Mouse (Mus musculus): Measurements from ENCODE around the gene Borcs8. TPM values are rescaled to one million over a fixed set of nuclear protein-coding genes. Genes with fewer than 3 reads are reported as not detected.

The Borcs8 gene
- polyA plus RNA-seq, 1 experiment from 2014 or later: 31.5 TPM

- 67% methylated on average over 9 of the region's 9 CpGs for WGBS
These were observed 4.4 kb upstream of the Borcs8 start for GRCm38 (mm10) chr8:70134931-70135330.

DNA sequence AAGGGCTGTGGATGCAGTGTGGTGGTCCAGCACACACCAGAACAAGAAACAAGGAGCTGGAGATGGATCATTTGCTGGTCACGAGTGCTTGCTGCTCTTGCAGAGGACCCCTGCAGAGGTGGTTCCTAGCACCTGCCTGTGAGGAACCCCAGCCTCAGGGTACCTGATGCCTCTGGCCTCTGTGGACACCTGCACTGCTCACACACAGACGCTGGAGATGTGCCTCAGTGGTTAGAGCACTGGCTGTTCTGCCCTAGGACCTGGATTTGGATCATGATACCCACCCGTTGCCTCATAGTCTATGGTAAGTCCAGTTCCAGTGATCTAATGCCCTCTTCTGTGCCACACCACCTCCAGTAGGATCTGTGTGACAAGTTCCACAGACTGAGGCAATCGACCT, 2.7 kb upstream of the Borcs8 start:
- H3K4me1 ChIP-seq (replicated peaks): peaks cover 45% of the 10 kb centered on the region
- no peak overlapping the region for H3K9ac ChIP-seq
- no peaks in the 10 kb centered on the region for H3K27me3 ChIP-seq
- H3K9me3 ChIP-seq (replicated peaks): no peaks in the 10 kb centered on the region
- WGBS: 85% methylated on average over 4 of the region's 4 CpGs
- ATAC-seq (replicated peaks; ENCODE audit: insufficient number of reproducible peaks, insufficient read depth, low FRiP score, low read depth): no peak
- no peak overlapping the region for H3K27ac ChIP-seq
- peaks cover 39% of the 10 kb centered on the region; the same call in 1 of the 2 replicates for H3K36me3 ChIP-seq
- no peak overlapping the region for H3K4me3 ChIP-seq
- H3K4me2 ChIP-seq: no peak overlapping the region

More at GRCm38 (mm10) chr8:70134931-70135330, 4.4 kb upstream of the Borcs8 start:
- peaks cover 47% of the 10 kb centered on the region for H3K4me1 ChIP-seq (replicated peaks)
- H3K27ac ChIP-seq: peak overlapping the region; percentile 59
- no peak overlapping the region for H3K9ac ChIP-seq
- H3K36me3 ChIP-seq: peaks cover 39% of the 10 kb centered on the region; the same call in 1 of the 2 replicates
- no peaks in the 10 kb centered on the region for H3K9me3 ChIP-seq (replicated peaks)
- no peaks in the 10 kb centered on the region for H3K27me3 ChIP-seq
- no peak; the same call in 1 of the 2 replicates for ATAC-seq (replicated peaks; ENCODE audit: insufficient number of reproducible peaks, insufficient read depth, low FRiP score, low read depth)
- H3K4me2 ChIP-seq: no peak overlapping the region
- H3K4me3 ChIP-seq: no peak overlapping the region

DNA sequence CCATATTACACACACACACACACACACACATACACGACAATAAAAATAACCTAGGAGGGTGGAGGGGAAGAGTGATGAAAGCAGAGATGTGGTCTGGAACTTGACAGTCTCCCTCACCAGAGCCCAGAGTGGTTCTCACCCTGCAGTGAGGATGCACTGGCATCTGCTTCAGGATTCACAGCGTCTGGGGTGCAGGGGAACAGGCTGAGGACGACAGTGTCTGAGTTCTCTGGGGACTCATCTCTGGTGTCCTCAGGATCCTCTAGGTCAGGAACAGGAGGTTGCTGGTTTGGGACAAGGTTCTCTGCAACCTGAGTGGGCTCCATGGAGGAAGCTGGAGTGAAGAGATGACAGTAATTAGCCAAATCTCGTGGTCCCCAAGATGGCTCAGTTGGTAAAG, 1.4 kb upstream of the Borcs8 start:
- Histone ChIP-seq H3K27me3 (no peaks in the 10 kb centered on the region), H3K4me1 (replicated peaks) (peaks cover 36% of the 10 kb centered on the region), H3K36me3 (peaks cover 43% of the 10 kb centered on the region), H3K27ac (no peak overlapping the region), H3K4me3 (peak overlapping the region; percentile 80), H3K4me2 (peak overlapping the region; percentile 67), H3K9ac (peak overlapping the region; percentile 75), H3K9me3 (replicated peaks) (no peaks in the 10 kb centered on the region)
- ATAC-seq (replicated peaks; ENCODE audit: insufficient number of reproducible peaks, insufficient read depth, low FRiP score, low read depth): no peak
- 69% methylated on average over 4 of the region's 4 CpGs for WGBS

- ATAC-seq (replicated peaks; ENCODE audit: insufficient number of reproducible peaks, insufficient read depth, low FRiP score, low read depth): no peak
- peaks cover 25% of the 10 kb centered on the region for H3K4me1 ChIP-seq (replicated peaks)
- H3K9ac ChIP-seq: peak overlapping the region; percentile 74
- H3K4me3 ChIP-seq: peak overlapping the region; percentile 80
- peak overlapping the region; percentile 67 for H3K4me2 ChIP-seq
- H3K27ac ChIP-seq: peak overlapping the region; percentile 76
- H3K36me3 ChIP-seq: peaks cover 36% of the 10 kb centered on the region
- no peaks in the 10 kb centered on the region for H3K9me3 ChIP-seq (replicated peaks)
- WGBS: 10% methylated on average over 9 of the region's 9 CpGs
- H3K27me3 ChIP-seq: no peaks in the 10 kb centered on the region
These were observed 682 bp downstream of the Borcs8 start for GRCm38 (mm10) chr8:70139981-70140380.

GRCm38 (mm10) chr8:70147678-70148607, 8.6 kb downstream of the Borcs8 start:
- Histone ChIP-seq H3K4me3 (no peak overlapping the region), H3K9me3 (replicated peaks) (no peaks in the 10 kb centered on the region), H3K27me3 (peaks cover 15% of the 10 kb centered on the region), H3K27ac (no peak overlapping the region), H3K36me3 (peaks cover 32% of the 10 kb centered on the region), H3K4me2 (no peak overlapping the region), H3K9ac (no peak overlapping the region), H3K4me1 (replicated peaks) (peaks cover 6% of the 10 kb centered on the region)
- WGBS: 76% methylated on average over 7 of the region's 7 CpGs
- no peak for ATAC-seq (replicated peaks; ENCODE audit: insufficient number of reproducible peaks, insufficient read depth, low FRiP score, low read depth)

DNA sequence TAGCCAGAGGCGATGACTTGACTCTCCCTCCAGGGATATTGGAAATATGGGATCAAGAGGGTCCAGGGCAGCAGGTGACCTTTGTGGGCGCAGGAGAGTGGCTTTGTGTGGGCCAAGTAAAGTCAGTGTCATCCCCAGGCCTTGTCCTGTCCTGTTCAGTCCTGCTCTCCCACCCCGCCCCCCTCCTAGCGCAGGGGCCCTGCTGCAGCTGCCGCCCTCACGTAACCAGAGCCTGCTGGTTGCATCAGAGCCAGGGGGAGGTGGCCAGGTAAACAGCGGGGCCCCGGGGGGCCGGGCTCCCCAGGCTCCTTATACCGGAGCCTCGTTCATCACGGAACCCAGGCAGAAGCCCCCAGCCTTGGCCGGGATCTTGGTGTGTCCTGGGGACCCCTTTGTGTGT, 10.9 kb downstream of the Borcs8 start:
- Histone ChIP-seq H3K27ac (no peak overlapping the region), H3K36me3 (peaks cover 19% of the 10 kb centered on the region), H3K4me3 (no peak overlapping the region), H3K4me2 (no peak overlapping the region), H3K9me3 (replicated peaks) (no peaks in the 10 kb centered on the region), H3K4me1 (replicated peaks) (peaks cover 6% of the 10 kb centered on the region), H3K9ac (no peak overlapping the region), H3K27me3 (peaks cover 20% of the 10 kb centered on the region)
- 20% methylated on average over 13 of the region's 13 CpGs for WGBS
- no peak for ATAC-seq (replicated peaks; ENCODE audit: insufficient number of reproducible peaks, insufficient read depth, low FRiP score, low read depth)

GRCm38 (mm10) chr8:70152537-70153257, 13.4 kb downstream of the Borcs8 start:
- ATAC-seq (replicated peaks; ENCODE audit: insufficient number of reproducible peaks, insufficient read depth, low FRiP score, low read depth): peak; percentile 94
- H3K4me3 ChIP-seq: no peak overlapping the region
- 15% methylated on average over 21 of the region's 22 CpGs for WGBS
- H3K9ac ChIP-seq: no peak overlapping the region
- peak overlapping the region; percentile 48 for H3K4me2 ChIP-seq
- no peaks in the 10 kb centered on the region for H3K9me3 ChIP-seq (replicated peaks)
- no peak overlapping the region for H3K27ac ChIP-seq
- H3K27me3 ChIP-seq: peaks cover 30% of the 10 kb centered on the region
- H3K36me3 ChIP-seq: no peaks in the 10 kb centered on the region
- peaks cover 6% of the 10 kb centered on the region for H3K4me1 ChIP-seq (replicated peaks)

DNA sequence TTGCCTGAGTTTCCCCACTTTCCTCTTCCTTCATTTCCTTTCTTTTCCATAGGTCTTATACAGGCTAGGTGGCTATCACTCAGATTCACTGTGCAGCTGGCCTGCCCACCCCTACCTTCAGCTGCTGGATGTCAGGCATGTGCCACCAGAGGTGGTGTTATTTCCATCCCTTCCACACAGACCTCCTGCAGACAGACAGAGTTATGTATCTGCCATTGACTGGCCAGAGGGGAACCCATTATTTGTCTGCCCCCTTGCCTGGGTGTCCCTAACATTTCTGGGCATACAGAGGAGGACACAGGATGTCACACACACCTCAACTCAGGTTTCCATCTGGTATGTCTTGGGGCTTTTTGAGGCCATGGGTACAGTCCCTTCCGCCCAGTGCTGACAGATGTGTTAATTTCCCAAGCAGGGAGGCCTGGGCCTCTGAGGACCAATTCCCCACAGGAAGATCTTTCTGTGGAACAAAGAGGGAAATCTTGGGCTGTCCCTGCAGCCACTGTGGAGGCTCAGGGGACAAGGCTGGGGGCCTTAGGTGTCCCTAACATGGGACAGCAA, 18.0 kb downstream of the Borcs8 start:
- WGBS: 93% methylated on average over 1 of the region's 1 CpGs
- Histone ChIP-seq H3K4me1 (replicated peaks) (peaks cover 13% of the 10 kb centered on the region), H3K36me3 (no peaks in the 10 kb centered on the region), H3K4me2 (no peak overlapping the region), H3K27me3 (peaks cover 18% of the 10 kb centered on the region; the same call in 1 of the 2 replicates), H3K9ac (no peak overlapping the region), H3K4me3 (no peak overlapping the region), H3K9me3 (replicated peaks) (no peaks in the 10 kb centered on the region), H3K27ac (no peak overlapping the region)
- no peak for ATAC-seq (replicated peaks; ENCODE audit: insufficient number of reproducible peaks, insufficient read depth, low FRiP score, low read depth)

DNA sequence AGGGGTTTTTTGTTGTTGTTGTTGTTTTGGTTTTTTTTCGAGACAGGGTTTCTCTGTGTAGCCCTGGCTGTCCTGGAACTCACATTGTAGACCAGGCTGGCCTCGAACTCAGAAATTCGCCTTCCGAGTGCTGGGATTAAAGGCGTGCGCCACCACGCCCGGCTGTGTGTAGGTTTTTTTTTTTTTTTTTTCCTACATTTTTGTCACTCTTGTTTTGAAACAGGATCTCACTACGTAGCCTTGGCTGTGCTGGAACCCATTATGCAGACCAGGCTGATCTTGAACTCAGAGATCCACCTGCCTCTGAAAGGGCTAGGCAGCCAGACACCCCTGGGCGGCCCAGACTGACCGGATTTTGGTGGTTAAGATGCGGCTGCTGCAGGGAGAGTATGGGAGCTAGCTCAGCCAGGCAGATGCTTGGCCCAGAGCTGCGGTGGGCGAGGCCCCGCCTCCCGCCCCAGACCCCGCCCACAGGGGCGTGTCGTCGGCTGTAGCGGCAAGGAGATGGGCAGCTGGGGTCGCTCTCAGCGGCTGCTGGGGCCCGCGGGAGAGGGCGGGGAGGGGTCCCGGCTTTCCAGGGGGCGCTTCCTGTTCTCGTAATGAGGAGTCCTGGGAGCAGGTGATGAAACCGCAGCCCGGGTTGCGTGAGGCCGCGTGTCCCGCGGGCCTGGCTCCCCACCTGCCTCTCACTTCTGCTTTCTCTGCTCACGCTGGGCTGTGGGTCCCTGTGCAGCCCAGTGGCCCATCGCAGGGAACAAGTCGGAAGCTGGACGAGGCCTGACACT, 19.0 kb downstream of the Borcs8 start:
- peak; percentile 74; the same call in 1 of the 2 replicates for ATAC-seq (replicated peaks; ENCODE audit: insufficient number of reproducible peaks, insufficient read depth, low FRiP score, low read depth)
- H3K27ac ChIP-seq: no peak overlapping the region; the same call in 1 of the 2 replicates
- 9% methylated on average over 38 of the region's 40 CpGs for WGBS
- H3K4me1 ChIP-seq (replicated peaks): peaks cover 9% of the 10 kb centered on the region
- H3K36me3 ChIP-seq: no peaks in the 10 kb centered on the region
- peak overlapping the region; percentile 55 for H3K4me3 ChIP-seq
- peak overlapping the region; percentile 49 for H3K9ac ChIP-seq
- peaks cover 18% of the 10 kb centered on the region; the same call in 1 of the 2 replicates for H3K27me3 ChIP-seq
- H3K9me3 ChIP-seq (replicated peaks): no peaks in the 10 kb centered on the region
- H3K4me2 ChIP-seq: peak overlapping the region; percentile 86

DNA sequence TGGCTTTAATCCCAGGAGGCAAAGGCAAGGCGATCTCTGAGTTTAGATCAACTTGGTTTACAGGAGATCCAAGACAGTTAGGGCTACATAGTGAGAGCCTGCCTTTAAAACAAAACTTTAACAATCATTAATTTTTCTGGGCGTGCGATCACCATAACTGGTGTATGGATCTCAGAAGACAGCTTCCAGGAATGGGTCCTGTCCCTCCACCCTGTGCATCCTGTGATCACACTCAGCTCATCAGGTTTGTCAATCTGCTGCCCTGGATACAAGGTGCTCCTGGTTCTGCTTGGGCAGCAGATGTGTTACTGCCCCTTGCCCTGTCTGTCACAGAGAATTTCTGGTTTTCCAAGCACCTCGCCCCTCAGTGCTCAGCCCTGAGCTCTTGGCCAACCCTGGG, 19.9 kb downstream of the Borcs8 start:
- H3K27me3 ChIP-seq: peaks cover 23% of the 10 kb centered on the region; the same call in 1 of the 2 replicates

More for the DNA sequence above, 19.9 kb downstream of the Borcs8 start:
- Histone ChIP-seq H3K9me3 (replicated peaks) (no peaks in the 10 kb centered on the region), H3K4me2 (peak overlapping the region; percentile 86; the same call in 1 of the 2 replicates), H3K27ac (no peak overlapping the region), H3K4me1 (replicated peaks) (peaks cover 9% of the 10 kb centered on the region), H3K9ac (no peak overlapping the region), H3K36me3 (no peaks in the 10 kb centered on the region), H3K4me3 (no peak overlapping the region)
- 71% methylated on average over 4 of the region's 4 CpGs for WGBS
- ATAC-seq (replicated peaks; ENCODE audit: insufficient number of reproducible peaks, insufficient read depth, low FRiP score, low read depth): no peak

Measured in heart, embryonic 15.5 days (tissue).